Mouse (Mus musculus) testis, postnatal 10 days (tissue): ENCODE measurements around the gene Pglyrp2.
A peak's percentile ranks its signal among the peaks of the same experiment; 100 is the strongest.

Source experiments
- DNase-seq: peaks from one replicate; pipeline ENCODE4 v3.0.0; 2021; ENCODE audit warnings: low spot score

Gene Pglyrp2

GRCm38 (mm10) chr17:32402011-32402778 is 21.8 kb downstream of the Pglyrp2 start:
- DNase-seq, result no peak

GRCm38 (mm10) chr17:32396266-32396665 is 27.7 kb downstream of the Pglyrp2 start:
- peak; percentile 42 for DNase-seq

GRCm38 (mm10) chr17:32393944-32394343 is 30.0 kb downstream of the Pglyrp2 start:
- DNase-seq, result peak; percentile 38

- peak; percentile 98 for DNase-seq
Measured at GRCm38 (mm10) chr17:32389101-32389659, 34.8 kb downstream of the Pglyrp2 start, which contains the start of gene Wiz. Gene Wiz, minus strand, starts transcription at chr17:32389439.

- DNase-seq, result peak; percentile 65
Measured at GRCm38 (mm10) chr17:32388370-32389100, 35.4 kb downstream of the Pglyrp2 start.

- DNase-seq, result peak; percentile 38
Measured at GRCm38 (mm10) chr17:32387986-32388369, 36.0 kb downstream of the Pglyrp2 start.

- DNase-seq, result peak; percentile 51
Measured at GRCm38 (mm10) chr17:32386659-32387432, 37.1 kb downstream of the Pglyrp2 start.

GRCm38 (mm10) chr17:32383661-32384060 is 40.3 kb downstream of the Pglyrp2 start:
- DNase-seq, result peak; percentile 34

GRCm38 (mm10) chr17:32382576-32382975 is 41.4 kb downstream of the Pglyrp2 start:
- DNase-seq, result peak; percentile 37

- no peak for DNase-seq
Measured at GRCm38 (mm10) chr17:32378786-32379185, 45.2 kb downstream of the Pglyrp2 start.

- DNase-seq, result peak; percentile 40
Measured at GRCm38 (mm10) chr17:32377137-32377536, 46.8 kb downstream of the Pglyrp2 start.

- DNase-seq, result no peak
Measured at GRCm38 (mm10) chr17:32376475-32376874, 47.5 kb downstream of the Pglyrp2 start.

GRCm38 (mm10) chr17:32368991-32369578 is 54.9 kb downstream of the Pglyrp2 start:
- DNase-seq, result no peak

GRCm38 (mm10) chr17:32367706-32368105 is 56.3 kb downstream of the Pglyrp2 start:
- DNase-seq, result no peak

- DNase-seq, result no peak
Measured at GRCm38 (mm10) chr17:32365296-32365695, 58.7 kb downstream of the Pglyrp2 start.

GRCm38 (mm10) chr17:32364850-32365249 is 59.1 kb downstream of the Pglyrp2 start:
- DNase-seq, result no peak

- DNase-seq, result peak; percentile 94
Measured at GRCm38 (mm10) chr17:32364331-32364730, 59.6 kb downstream of the Pglyrp2 start.

- DNase-seq, result peak; percentile 66
Measured at GRCm38 (mm10) chr17:32363821-32364301, 60.1 kb downstream of the Pglyrp2 start.

- DNase-seq, result no peak
Measured at GRCm38 (mm10) chr17:32362686-32363085, 61.3 kb downstream of the Pglyrp2 start.
